Mouse (Mus musculus) midbrain, embryonic 13.5 days (tissue): ENCODE data around the gene Tssk6. TPM values are rescaled to one million over a fixed set of nuclear protein-coding genes. Genes with fewer than 3 reads are reported as not detected.

ENCODE experiments used
- ATAC-seq: fragments of 200-750 bp; cut with Nextera tagmentation; 2 replicates; pipeline ENCODE4 v1.8.0; 2017; ENCODE audit warnings: mild to moderate bottlenecking, moderate TSS enrichment, moderate library complexity
- H3K27ac ChIP-seq: fragments of 300-500 bp; sonication (generic); 2 replicates; pipeline ENCODE4 v1.5.1; 2015; ENCODE audit warnings: inconsistent platforms, mild to moderate bottlenecking, moderate library complexity
- H3K27me3 ChIP-seq: fragments of 300-500 bp; sonication (generic); 2 replicates; pipeline ENCODE4 v1.6.1; 2015; ENCODE audit warnings: mild to moderate bottlenecking, inconsistent platforms
- H3K36me3 ChIP-seq: fragments of 300-500 bp; sonication (generic); 2 replicates; pipeline ENCODE4 v1.6.1; 2015; ENCODE audit warnings: mild to moderate bottlenecking, inconsistent platforms
- H3K4me1 ChIP-seq: fragments of 300-500 bp; sonication (generic); replicated peaks from 2 replicates; pipeline ENCODE4 v1.6.1; 2015; ENCODE audit warnings: inconsistent platforms
- H3K4me2 ChIP-seq: fragments of 300-500 bp; sonication (generic); replicated peaks from 2 replicates; pipeline ENCODE4 v1.6.1; 2015; ENCODE audit warnings: moderate library complexity, mild to moderate bottlenecking, inconsistent platforms
- H3K4me3 ChIP-seq: fragments of 300-500 bp; sonication (generic); replicated peaks from 2 replicates; pipeline ENCODE4 v1.5.1; 2015; ENCODE audit warnings: mild to moderate bottlenecking, inconsistent platforms
- H3K9ac ChIP-seq: fragments of 300-500 bp; sonication (generic); replicated peaks from 2 replicates; pipeline ENCODE4 v1.6.1; 2015; ENCODE audit warnings: mild to moderate bottlenecking, inconsistent platforms
- H3K9me3 ChIP-seq: fragments of 300-500 bp; sonication (generic); 2 replicates; pipeline ENCODE4 v1.6.1; 2016; ENCODE audit warnings: mild to moderate bottlenecking, inconsistent platforms
- WGBS: fragments of 180-500 bp; shearing (Covaris S2); methylation state at CpG from one replicate; pipeline ENCODE4 v1.1.7; 2015; 5-methylcytosine and 5-hydroxymethylcytosine counted together
- polyA plus RNA-seq: library from polyadenylated mRNA; unstranded; fragments of >200 nt; fragmentation: Nextera tagmentation; extraction: Ambion mirVana; gene quantifications from 2 replicates; pipeline ENCODE4 v1.2.1, GENCODE M21; 2015

Tssk6 gene
- 3.7 and 4.1 TPM in 2 replicates for polyA plus RNA-seq

DNA sequence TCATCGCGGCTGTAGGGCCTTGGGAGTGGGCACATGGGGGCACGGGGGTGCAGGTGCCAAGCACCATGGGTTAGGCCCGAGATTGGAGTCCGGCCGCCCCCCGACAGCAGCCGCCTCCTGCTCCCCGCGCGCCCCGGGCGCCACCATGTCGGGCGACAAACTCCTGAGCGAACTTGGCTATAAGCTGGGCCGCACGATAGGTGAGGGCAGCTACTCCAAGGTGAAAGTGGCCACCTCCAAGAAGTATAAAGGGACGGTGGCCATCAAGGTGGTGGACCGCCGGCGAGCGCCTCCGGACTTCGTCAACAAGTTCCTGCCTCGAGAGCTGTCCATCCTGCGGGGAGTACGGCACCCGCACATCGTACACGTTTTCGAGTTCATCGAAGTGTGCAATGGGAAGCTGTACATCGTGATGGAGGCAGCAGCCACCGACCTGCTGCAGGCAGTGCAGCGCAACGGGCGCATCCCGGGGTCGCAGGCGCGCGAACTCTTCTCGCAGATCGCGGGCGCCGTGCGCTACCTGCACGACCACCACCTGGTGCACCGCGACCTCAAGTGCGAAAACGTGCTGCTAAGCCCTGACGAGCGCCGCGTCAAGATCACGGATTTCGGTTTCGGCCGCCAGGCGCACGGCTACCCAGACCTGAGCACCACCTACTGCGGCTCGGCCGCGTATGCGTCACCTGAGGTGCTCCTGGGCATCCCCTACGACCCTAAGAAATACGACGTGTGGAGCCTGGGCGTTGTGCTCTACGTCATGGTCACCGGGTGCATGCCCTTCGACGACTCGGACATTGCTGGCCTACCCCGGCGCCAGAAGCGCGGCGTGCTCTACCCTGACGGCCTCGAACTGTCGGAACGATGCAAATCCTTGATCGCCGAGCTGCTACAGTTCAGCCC lies at the start of gene Tssk6, which contains the start of the genes Ndufa13 and Yjefn3:
Gene Tssk6, plus strand, starts transcription at position 22 of the 900 bp plus-strand sequence.
Gene Ndufa13, minus strand, starts transcription at position 396 of the 900 bp plus-strand sequence.
Gene Yjefn3, minus strand, starts transcription at position 550 of the 900 bp plus-strand sequence.
- Histone ChIP-seq H3K27me3 (no peaks in the 10 kb centered on the region), H3K4me1 (peaks cover 53% of the 10 kb centered on the region), H3K9ac (peak within 1 kb of the TSS; percentile 81), H3K4me3 (peak within 1 kb of the TSS; percentile 76), H3K4me2 (peak within 1 kb of the TSS; percentile 98), H3K36me3 (peaks cover 3% of the 10 kb centered on the region; the same call in 1 of the 2 replicates), H3K27ac (peak within 1 kb of the TSS; percentile 88), H3K9me3 (no peaks in the 10 kb centered on the region)
- 6% methylated on average over 89 of the region's 89 CpGs for WGBS
- ATAC-seq, result peak; percentile 15

DNA sequence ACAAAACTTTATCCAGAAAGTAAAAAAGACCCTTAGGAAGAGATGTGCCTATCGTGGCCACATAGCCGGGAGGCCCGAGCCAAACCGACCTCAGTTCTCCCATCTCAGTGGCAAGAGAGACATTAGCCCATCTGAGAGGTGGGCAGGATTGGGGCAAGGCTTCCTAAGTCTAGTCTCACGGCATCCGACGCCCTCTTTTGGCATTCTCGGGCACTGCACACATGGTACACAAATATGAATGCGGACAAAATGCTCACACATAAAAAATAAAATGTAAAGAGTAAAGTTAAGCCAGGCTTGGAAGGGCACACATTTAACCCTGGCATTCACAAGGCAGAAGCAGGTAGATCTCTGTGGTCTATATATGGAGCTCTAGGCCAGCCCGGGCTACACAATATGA lies 48.1 kb upstream of the Tssk6 start:
- 92% methylated on average over 10 of the region's 10 CpGs for WGBS
- Histone ChIP-seq H3K36me3 (peaks cover 16% of the 10 kb centered on the region), H3K4me2 (no peak overlapping the region), H3K4me3 (no peak overlapping the region), H3K9me3 (no peaks in the 10 kb centered on the region), H3K4me1 (no peaks in the 10 kb centered on the region), H3K27ac (no peak overlapping the region), H3K9ac (no peak overlapping the region), H3K27me3 (no peaks in the 10 kb centered on the region)
- ATAC-seq, result no peak

DNA sequence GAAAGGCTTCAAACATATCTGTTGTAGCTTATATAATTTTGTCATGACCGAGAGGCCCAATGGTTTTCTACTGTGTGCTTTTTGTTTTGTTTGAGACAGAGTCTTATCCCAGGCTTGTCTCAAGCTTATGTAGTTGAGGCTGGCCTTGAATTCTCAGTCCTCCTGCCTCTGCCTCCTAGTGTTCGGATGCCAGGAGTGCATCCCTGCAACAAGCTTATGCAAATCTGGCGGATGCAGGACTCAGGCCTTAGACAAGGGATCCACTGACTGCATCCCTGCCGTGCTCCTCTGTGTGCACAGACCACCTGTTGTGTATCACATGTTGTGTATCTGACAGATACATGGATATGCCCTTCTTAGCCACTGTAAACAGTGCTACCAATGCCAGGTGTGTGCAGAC lies 41.2 kb upstream of the Tssk6 start:
- Histone ChIP-seq H3K4me2 (no peak overlapping the region), H3K9ac (no peak overlapping the region), H3K4me1 (no peaks in the 10 kb centered on the region), H3K9me3 (no peaks in the 10 kb centered on the region), H3K27me3 (no peaks in the 10 kb centered on the region), H3K27ac (no peak overlapping the region), H3K36me3 (peaks cover 52% of the 10 kb centered on the region), H3K4me3 (no peak overlapping the region)
- no peak for ATAC-seq
- 55% methylated on average over 4 of the region's 4 CpGs for WGBS

DNA sequence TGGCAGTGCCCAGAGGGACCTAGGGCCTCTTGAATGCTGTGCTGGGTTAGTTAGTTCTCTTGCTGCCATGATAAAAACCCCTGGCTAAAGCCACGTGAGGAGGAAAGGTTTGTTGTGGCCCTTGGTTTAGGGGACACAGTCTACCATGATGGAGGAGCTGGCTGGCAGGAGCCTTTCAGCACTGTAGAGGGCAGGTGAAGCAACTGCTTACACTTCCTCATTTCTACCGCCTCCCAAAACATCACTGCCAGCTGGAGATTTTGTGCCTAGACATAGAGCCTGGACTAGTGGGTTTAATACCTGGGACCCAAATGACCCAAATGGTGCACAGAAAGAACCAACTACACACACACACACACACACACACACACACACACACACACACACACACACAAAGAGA lies 40.7 kb upstream of the Tssk6 start:
- Histone ChIP-seq H3K36me3 (peaks cover 56% of the 10 kb centered on the region), H3K27ac (no peak overlapping the region)
- WGBS, result 64% methylated on average over 2 of the region's 2 CpGs

DNA sequence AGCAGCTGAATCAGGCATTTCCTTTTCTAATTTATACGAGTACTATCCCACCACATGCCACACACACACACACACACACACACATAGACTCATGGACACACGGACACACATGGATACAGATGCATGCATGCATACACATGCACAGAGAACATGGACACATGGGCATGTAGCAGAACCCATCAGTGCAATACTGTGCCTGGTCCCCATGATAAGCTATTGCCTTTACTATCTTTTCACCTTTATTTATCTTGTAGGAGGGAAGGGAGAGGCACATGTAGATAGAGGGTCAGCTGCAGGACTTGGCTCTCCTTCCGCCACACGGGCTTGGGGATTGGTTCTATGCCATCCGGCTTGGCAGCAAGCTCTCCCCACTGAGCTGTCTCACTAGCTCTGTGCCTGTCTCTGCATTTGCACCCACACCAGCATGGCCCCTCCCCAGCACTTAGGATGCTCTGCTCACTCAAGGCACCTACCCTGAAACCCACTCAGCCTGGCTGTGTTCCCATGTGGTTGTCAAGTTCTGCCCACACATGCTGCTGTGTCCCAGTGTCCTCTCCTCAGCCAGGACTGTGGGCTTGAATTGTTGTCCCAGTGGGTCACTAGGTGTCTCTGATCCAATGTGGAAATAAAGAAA lies 38.5 kb upstream of the Tssk6 start:
- H3K9ac ChIP-seq, result no peak overlapping the region
- H3K4me2 ChIP-seq, result no peak overlapping the region
- ATAC-seq, result no peak
- H3K4me3 ChIP-seq, result no peak overlapping the region
- no peak overlapping the region for H3K27ac ChIP-seq
- peaks cover 58% of the 10 kb centered on the region for H3K36me3 ChIP-seq
- 88% methylated on average over 5 of the region's 5 CpGs for WGBS
- H3K4me1 ChIP-seq, result no peaks in the 10 kb centered on the region
- H3K27me3 ChIP-seq, result no peaks in the 10 kb centered on the region
- no peaks in the 10 kb centered on the region for H3K9me3 ChIP-seq

More for the DNA sequence above, 40.7 kb upstream of the Tssk6 start:
- ATAC-seq, result no peak
- no peak overlapping the region for H3K4me3 ChIP-seq
- H3K27me3 ChIP-seq, result no peaks in the 10 kb centered on the region
- no peaks in the 10 kb centered on the region for H3K9me3 ChIP-seq
- H3K4me2 ChIP-seq, result no peak overlapping the region
- no peak overlapping the region for H3K9ac ChIP-seq
- H3K4me1 ChIP-seq, result no peaks in the 10 kb centered on the region

DNA sequence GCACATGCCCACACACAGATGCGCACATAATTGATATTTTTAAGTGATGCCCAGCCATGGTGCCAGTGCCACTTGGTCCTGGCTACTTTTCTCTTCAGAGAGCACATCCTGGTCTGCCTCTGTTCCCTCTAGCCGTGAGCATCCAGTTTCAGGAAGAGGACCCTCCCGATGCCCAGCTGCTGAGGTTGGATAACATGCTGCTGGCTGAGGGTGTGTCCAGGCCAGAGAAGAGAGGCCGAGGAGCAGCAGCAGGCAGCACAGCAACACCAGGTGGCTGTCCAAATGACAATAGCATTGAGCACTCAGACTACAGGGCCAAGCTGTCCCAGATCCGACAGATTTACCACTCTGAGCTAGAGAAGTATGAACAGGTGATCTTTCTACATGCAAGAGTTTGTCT lies 37.8 kb upstream of the Tssk6 start:
- Histone ChIP-seq H3K9ac (no peak overlapping the region), H3K27ac (no peak overlapping the region), H3K27me3 (no peaks in the 10 kb centered on the region), H3K4me2 (no peak overlapping the region), H3K36me3 (peaks cover 54% of the 10 kb centered on the region), H3K9me3 (no peaks in the 10 kb centered on the region), H3K4me3 (no peak overlapping the region), H3K4me1 (no peaks in the 10 kb centered on the region)
- ATAC-seq, result no peak
- WGBS, result 81% methylated on average over 5 of the region's 5 CpGs

DNA sequence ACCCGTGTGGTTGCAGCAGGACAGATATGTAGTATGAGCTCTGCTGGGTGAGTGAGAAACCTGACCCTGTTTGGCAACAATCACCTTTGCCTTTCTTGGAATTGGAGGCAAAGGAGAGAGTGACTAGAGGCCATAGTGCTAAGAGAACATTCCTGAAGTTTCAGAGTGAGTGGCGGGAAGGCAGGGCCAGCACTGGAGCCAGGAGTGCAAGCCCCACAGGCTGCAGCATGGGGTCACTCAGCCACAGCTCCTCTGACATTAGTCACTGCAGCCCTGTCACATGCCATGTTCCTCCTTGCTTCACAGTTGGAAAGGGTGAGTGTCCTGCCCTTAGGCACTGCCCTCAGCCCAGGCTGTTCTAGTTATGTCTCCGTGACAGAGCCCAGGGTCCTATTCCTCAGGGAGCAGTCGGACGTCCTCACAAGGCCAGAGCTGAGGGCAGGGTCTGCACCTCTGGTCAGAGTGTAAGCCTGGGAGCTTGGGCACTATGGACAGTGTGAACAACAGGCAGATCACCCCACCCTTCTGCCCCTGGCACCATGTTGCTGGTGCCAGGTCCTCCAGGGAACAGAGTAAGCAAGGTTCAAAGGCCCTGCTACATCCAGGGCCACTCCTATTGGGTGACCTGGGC lies 34.2 kb upstream of the Tssk6 start:
- Histone ChIP-seq H3K27ac (no peak overlapping the region), H3K4me3 (no peak overlapping the region), H3K9ac (no peak overlapping the region), H3K4me1 (no peaks in the 10 kb centered on the region), H3K27me3 (no peaks in the 10 kb centered on the region), H3K36me3 (peaks cover 55% of the 10 kb centered on the region), H3K4me2 (no peak overlapping the region), H3K9me3 (no peaks in the 10 kb centered on the region)
- 81% methylated on average over 5 of the region's 5 CpGs for WGBS
- no peak for ATAC-seq

DNA sequence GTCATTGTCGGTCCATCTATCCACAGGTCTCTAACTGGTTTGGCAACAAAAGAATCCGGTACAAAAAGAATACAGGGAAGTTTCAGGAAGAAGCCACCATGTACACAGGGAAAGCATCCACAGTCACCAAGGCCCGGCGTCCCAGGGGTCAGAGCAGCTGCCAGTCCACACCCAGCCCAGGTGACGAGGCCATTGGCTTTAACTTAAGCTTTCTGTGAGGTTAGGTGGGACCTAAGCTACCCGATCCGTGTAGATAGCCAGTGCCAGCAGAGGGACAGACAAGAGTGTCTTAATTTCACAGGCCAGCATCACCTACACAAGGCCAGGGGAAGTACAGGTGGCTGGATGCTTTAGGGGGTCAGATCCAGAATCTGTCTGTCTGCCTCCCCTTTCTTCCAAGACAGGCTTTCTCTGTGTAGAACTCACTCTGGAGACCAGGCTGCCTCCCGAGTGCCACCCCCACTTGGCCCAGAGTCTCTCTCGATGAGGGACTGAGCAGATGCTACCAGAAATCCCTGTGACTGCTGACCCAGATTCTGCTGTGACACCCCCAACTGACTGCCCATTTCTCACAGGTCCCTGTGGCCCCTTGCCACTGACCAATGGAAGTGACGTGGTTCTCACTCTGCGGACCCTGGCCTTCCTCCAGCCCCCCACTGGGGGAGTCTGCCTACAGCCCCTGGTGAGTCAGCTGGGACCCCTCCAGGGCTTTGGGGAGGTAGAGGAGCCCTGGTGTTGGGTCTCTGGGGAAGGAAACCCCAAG lies 31.8 kb upstream of the Tssk6 start:
- H3K4me3 ChIP-seq, result no peak overlapping the region
- no peak overlapping the region for H3K27ac ChIP-seq
- no peaks in the 10 kb centered on the region for H3K27me3 ChIP-seq
- no peaks in the 10 kb centered on the region for H3K9me3 ChIP-seq
- H3K36me3 ChIP-seq, result peaks cover 42% of the 10 kb centered on the region
- H3K9ac ChIP-seq, result no peak overlapping the region
- ATAC-seq, result no peak
- H3K4me1 ChIP-seq, result no peaks in the 10 kb centered on the region
- no peak overlapping the region for H3K4me2 ChIP-seq
- 88% methylated on average over 11 of the region's 11 CpGs for WGBS

DNA sequence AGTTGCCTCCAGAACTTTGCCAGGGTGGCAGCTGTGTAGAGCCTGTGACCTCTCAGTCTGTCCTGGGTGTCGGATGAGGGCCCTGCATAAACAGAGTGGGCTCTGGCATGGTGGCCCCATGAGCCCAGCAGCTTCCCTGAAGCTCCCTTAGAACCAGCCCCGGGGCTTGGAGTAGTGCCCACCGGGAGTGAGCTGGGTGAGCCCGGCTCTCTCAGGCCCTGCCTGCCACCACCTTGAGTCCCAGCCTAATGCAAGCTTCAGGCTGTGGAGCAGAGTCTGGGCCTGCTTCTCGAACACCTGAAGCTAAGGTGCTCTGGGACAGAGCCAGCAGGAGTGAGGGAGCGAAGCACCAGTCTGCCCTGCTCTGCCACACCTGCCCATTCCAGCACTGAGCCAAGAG lies 31.1 kb upstream of the Tssk6 start:
- WGBS, result 88% methylated on average over 6 of the region's 6 CpGs
- 0 out of 2 replicates have a peak overlapping the region, but pooled peaks have one; percentile 16 for H3K9ac ChIP-seq
- no peak overlapping the region for H3K27ac ChIP-seq
- H3K4me3 ChIP-seq, result no peak overlapping the region
- H3K9me3 ChIP-seq, result no peaks in the 10 kb centered on the region
- no peaks in the 10 kb centered on the region for H3K4me1 ChIP-seq
- peaks cover 37% of the 10 kb centered on the region for H3K36me3 ChIP-seq
- H3K4me2 ChIP-seq, result no peak overlapping the region
- H3K27me3 ChIP-seq, result no peaks in the 10 kb centered on the region
- peak; percentile 24; the same call in 1 of the 2 replicates for ATAC-seq

DNA sequence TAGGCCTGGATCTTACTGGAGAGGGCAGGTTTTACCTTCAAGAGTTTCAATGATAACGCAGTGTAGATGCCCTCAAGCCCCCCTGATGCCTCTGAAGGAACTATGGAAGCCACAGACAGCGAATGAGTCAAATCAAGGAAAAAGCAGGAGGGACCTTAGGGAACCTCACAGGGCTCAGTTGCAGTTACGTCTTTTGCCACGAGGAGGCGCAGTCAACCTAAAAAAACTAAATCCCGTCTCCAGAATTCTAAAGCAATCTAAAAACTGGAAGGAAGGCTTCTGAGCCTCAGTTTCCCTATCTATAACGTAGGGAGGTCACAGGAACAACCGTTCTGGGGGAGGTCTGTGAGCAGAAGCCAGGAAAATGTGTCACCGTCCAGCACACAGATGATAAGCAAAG lies 27.8 kb upstream of the Tssk6 start:
- H3K27ac ChIP-seq, result no peak overlapping the region
- ATAC-seq, result no peak
- no peak overlapping the region for H3K4me3 ChIP-seq
- no peaks in the 10 kb centered on the region for H3K4me1 ChIP-seq
- no peak overlapping the region for H3K4me2 ChIP-seq
- H3K9ac ChIP-seq, result no peak overlapping the region
- peaks cover 14% of the 10 kb centered on the region for H3K27me3 ChIP-seq
- no peaks in the 10 kb centered on the region for H3K9me3 ChIP-seq
- WGBS, result 10% methylated on average over 9 of the region's 9 CpGs
- H3K36me3 ChIP-seq, result peaks cover 32% of the 10 kb centered on the region

DNA sequence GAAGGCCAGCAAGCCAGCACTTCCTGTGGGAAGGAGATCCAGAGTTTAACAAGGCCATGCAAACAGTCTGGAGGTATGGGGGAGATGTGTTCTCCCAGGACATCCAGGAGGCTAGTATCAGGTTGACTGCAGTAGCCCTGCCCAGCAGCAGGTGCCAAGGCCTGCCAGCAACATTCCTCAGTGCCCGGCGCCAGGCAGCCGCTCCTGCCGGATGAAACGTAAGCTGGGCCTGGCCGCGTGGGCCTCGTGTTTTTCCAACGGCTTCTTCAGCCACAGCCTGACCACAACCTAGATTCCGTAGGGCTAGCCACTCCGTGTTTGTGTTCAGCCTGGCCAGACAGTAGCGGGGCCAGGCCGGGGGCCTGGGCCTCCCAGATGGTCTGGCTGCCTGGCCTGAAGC lies 27.3 kb upstream of the Tssk6 start:
- H3K9me3 ChIP-seq, result no peaks in the 10 kb centered on the region
- no peak for ATAC-seq
- no peak overlapping the region for H3K9ac ChIP-seq
- peaks cover 32% of the 10 kb centered on the region for H3K36me3 ChIP-seq
- H3K27ac ChIP-seq, result no peak overlapping the region
- peaks cover 19% of the 10 kb centered on the region for H3K27me3 ChIP-seq
- H3K4me3 ChIP-seq, result no peak overlapping the region
- WGBS, result 90% methylated on average over 13 of the region's 13 CpGs
- H3K4me2 ChIP-seq, result no peak overlapping the region
- no peaks in the 10 kb centered on the region for H3K4me1 ChIP-seq
